Mouse (Mus musculus): ENCODE data around the gene Gm5475.

DNA sequence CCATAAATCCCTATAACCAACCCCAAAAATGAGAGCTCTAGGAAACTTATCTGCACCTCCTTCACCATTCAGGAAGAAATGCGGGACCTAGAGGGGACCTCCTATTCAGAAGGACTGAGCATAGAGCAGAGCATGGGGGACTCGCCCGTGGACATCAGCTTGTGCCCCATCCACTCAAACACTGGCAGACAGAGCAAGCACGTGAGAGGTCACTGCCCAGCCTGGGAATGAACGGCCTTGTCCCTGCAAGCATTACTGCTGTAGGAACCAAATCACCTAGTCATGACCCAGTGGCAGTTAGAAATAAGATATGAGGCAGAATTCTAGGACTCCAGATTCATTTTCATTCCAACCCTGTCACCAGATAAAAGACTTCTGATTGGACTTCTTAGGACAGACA lies 10.2 kb upstream of the Gm5475 start:
- no peak for TF ChIP-seq CTCF (IDR thresholded peaks at IDR 0.05; ENCODE audit: insufficient read depth, low read depth, low read length)
- TF ChIP-seq POLR2A (IDR thresholded peaks at IDR 0.05; ENCODE audit: insufficient read depth, low read depth, low read length), result no peak
